Mouse (Mus musculus) MEL-GATA-1-ER (cell line): ENCODE results near the gene Msrb2.

Experiments used
- DNase-seq: peaks from one replicate; pipeline ENCODE4 v3.0.0-alpha.2; 2012; ENCODE audit warnings: low read depth; ENCODE audit errors: extremely low read depth

Gene Msrb2

GRCm38 (mm10) chr2:19371390-19372158 lies at the start of gene Msrb2:
Gene Msrb2 (plus strand): TSS chr2:19371440.
- peak; percentile 45 for DNase-seq

DNA sequence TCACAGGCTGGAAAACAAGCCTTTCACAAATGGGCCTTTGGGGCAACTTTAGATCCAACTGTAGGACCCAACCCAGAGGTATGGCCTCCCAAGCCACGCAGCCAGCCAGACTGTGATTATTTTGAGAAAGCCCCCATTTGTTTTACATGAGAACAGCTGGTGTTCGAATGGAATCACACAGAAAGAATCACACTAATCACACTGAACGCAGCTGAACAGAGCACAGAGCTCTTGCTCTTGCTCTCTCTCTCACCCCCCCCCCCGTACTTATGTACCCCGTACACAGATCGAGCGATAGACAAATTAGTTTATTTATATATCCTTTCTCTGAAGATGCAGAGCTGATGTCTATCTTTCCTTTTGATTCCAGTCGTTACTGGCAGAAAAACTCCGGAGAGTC lies 48.8 kb upstream of the Msrb2 start:
- no peak for DNase-seq

- no peak for DNase-seq
Measured at GRCm38 (mm10) chr2:19326376-19326775, 44.9 kb upstream of the Msrb2 start.

- DNase-seq: no peak
Measured at GRCm38 (mm10) chr2:19327811-19328210, 43.4 kb upstream of the Msrb2 start.

- peak; percentile 52 for DNase-seq
Measured at GRCm38 (mm10) chr2:19343901-19344635, 27.2 kb upstream of the Msrb2 start.

- DNase-seq: peak; percentile 70
Measured at GRCm38 (mm10) chr2:19344636-19345413, 26.4 kb upstream of the Msrb2 start.

DNA sequence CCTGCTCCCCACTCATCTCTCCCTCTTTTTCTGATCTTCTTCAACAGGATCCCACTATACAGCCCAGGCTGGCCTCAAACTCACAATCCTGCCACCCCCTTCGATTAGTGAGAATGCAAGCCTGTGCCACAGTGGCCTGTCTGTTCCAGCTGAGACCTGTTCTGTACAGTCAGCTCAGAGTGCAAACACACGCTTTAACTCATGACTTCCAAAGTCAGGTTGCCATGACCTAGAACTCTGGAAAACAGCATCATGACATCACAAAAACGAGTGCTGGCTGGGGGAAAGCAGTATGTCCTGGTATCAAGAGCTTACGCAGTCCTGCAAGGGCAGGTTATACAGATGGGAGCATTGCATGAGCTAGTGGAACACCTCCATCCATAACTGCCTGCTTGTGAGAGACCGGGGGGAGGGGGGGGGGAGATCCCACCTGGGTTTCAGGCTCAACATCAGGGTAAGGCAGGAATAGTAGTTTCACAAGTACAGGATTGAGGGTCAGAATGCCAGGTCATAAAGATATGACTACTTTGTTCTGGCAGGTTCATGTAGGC lies 25.8 kb upstream of the Msrb2 start:
- no peak for DNase-seq

DNA sequence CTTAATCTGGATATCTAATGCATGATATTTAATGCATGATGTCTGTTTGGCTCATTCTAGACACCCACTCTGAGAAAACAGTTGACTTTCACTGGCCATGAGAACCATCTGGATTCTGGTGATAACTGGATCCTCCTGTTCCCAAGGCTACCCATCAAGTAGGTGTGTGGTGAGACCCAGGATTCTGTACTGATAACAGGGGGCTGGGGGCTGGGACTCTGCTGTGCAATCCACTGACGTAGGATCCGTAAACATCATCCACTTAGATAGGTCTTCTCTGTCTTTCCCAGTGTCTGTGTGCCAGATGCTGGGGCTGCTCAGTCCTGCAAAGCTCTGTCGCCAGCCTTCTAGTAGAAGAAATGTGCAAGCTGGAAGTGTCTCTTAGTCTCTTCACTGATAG lies 22.8 kb upstream of the Msrb2 start:
- no peak for DNase-seq

GRCm38 (mm10) chr2:19350167-19350566 lies 21.1 kb upstream of the Msrb2 start:
- DNase-seq: no peak

GRCm38 (mm10) chr2:19351615-19352253 lies 19.5 kb upstream of the Msrb2 start:
- DNase-seq: no peak

GRCm38 (mm10) chr2:19353158-19353557 lies 18.1 kb upstream of the Msrb2 start:
- DNase-seq: no peak

DNA sequence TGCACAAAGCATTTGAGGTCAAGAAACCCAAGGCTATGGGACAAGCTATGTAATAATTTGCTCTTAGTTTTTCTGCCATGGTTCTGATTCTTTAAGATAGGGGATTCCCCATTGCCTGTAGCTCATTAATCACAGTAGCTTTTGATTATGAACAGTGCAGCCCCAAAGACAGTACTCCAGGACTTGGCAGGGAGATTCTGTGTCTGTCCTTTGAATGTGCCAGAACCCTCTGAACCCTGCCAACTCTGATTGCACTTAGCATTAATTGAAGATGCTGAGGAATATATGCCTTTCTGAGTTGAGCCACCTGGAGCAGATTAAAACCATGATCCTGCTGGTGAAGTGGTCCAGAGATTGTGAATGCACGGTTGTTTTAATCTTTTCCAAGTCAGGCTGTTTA lies 8.4 kb upstream of the Msrb2 start:
- no peak for DNase-seq

DNA sequence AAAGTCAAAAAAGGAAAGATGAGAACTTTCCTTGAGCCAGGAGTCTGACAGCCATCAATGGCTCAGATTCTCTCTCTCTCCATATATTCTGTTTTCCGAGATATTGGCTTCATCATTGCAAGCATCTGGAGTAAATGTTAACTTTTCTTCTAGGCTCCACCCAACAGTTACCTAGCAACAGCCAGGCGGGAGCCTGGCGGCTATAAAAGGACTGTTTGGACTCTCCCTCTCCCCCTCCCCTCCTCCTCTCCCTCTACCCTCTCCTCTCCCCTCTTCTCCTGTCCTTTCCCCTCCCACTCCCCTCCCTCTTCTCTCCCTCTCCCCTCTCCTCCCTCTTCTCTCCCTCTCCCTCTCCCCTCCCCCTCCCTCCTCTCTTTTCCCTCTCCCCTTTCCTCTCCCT lies 4.8 kb upstream of the Msrb2 start:
- DNase-seq: no peak

DNA sequence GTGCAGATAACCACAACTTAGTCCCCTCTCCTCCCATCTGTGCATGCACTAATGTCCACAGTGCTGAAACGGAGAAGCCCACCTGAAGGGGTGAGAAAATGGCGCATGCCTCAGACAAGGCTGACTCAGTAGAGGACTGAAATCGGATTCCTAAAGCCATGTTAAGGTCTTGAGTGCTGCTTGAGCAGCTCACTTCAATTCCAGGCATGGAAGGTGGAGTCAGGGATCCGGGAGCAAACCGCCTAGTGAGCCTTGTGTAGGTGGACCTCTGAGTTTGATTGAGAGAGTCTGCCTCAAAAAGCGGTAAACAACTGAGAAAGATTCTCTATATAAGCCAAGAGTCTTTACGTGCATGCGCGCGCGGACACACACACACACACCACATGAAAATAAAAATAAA lies 4.1 kb upstream of the Msrb2 start:
- DNase-seq: no peak

- DNase-seq: peak; percentile 30
Measured at GRCm38 (mm10) chr2:19373695-19374094, 2.5 kb downstream of the Msrb2 start.

DNA sequence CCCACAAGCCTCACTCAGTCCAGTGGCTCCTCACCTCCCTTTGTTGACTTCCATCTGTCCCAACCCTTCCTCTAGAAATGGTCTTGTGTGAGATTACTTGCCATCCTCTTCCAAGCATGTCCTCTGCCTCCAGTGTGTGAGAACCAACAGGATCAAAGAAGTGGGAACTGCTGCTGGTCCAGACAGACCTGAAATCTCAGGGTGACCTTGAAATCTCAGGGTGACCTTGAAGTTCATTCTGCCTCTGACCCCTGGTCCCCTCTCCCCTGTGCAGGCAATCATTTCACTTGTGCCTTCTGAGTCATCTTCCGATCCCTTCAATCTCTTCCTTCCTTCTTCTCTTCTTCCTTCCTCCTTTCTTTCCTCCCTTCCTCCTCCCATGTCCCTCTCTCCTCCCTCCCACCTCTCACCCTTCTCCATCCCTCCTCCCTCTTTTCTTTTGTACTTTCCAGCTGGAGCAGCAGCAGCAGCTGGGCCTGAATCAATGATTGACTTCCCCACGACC lies 9.3 kb downstream of the Msrb2 start:
- no peak for DNase-seq

GRCm38 (mm10) chr2:19380986-19381385 lies 9.7 kb downstream of the Msrb2 start:
- no peak for DNase-seq

- no peak for DNase-seq
Measured at GRCm38 (mm10) chr2:19382206-19382605, 11.0 kb downstream of the Msrb2 start.

GRCm38 (mm10) chr2:19383006-19383405 lies 11.8 kb downstream of the Msrb2 start:
- no peak for DNase-seq

DNA sequence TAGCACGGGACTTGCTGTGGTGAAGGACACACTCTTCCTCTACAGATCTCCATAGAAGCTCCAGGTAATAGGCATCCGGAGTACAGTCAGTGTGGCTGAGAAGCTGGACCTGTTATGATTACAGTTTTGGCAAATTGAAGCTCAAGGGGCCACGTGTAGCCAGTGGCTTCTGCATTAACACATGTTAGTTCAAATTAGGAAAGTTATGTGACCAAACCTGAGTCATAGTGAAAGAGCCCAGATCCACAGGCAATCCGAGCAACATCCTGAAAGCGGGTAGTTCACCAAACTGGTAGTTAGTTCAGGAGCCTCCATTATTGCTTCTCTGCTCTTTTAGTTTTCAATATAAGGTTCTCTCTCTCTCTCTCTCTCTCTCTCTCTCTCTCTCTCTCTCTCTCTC lies 14.5 kb downstream of the Msrb2 start:
- no peak for DNase-seq
